Mouse (Mus musculus) ES-Bruce4 (cell line): ENCODE data around the gene Gm26920. TPM values are rescaled to one million over a fixed set of nuclear protein-coding genes. Genes with fewer than 3 reads are reported as not detected.

Experiments used
- H3K27ac ChIP-seq: 2 replicates; pipeline ENCODE4 v1.5.1; 2012; ENCODE audit warnings: low read length, inconsistent platforms; ENCODE audit not compliant: insufficient read depth
- H3K27me3 ChIP-seq: 2 replicates; pipeline ENCODE4 v1.6.1; 2012; ENCODE audit warnings: mild to moderate bottlenecking, low read length, inconsistent platforms; ENCODE audit not compliant: control insufficient read depth, poor library complexity, insufficient read depth, severe bottlenecking
- H3K36me3 ChIP-seq: 2 replicates; pipeline ENCODE4 v1.6.1; 2012; ENCODE audit warnings: inconsistent platforms, mild to moderate bottlenecking, low read length, moderate library complexity; ENCODE audit not compliant: control insufficient read depth, poor library complexity, insufficient read depth, severe bottlenecking
- H3K4me1 ChIP-seq: one replicate; pipeline ENCODE4 v1.8.1; 2011; ENCODE audit warnings: low read length; ENCODE audit not compliant: control insufficient read depth, insufficient read depth
- H3K4me3 ChIP-seq: 2 replicates; pipeline ENCODE4 v1.5.1; 2011; ENCODE audit warnings: low read depth, mild to moderate bottlenecking, low read length
- H3K9ac ChIP-seq: 2 replicates; pipeline ENCODE4 v1.6.1; 2012; ENCODE audit warnings: low read depth, mild to moderate bottlenecking, inconsistent platforms; ENCODE audit not compliant: poor library complexity, severe bottlenecking
- H3K9me3 ChIP-seq: replicated peaks from 2 replicates; pipeline ENCODE4 v1.6.1; 2012; ENCODE audit warnings: mild to moderate bottlenecking, low read length, inconsistent platforms; ENCODE audit not compliant: control insufficient read depth, poor library complexity, insufficient read depth, severe bottlenecking
- CTCF ChIP-seq: IDR thresholded peaks from one replicate; pipeline ENCODE4 v1.8.1; 2011; ENCODE audit warnings: low read depth, low read length
- EP300 ChIP-seq: IDR thresholded peaks from 2 replicates; pipeline ENCODE4 v1.6.1; 2011; ENCODE audit warnings: low read depth, low read length; ENCODE audit not compliant: insufficient read depth
- POLR2A ChIP-seq: IDR thresholded peaks from one replicate; pipeline ENCODE4 v1.8.1; 2011; ENCODE audit warnings: low read length; ENCODE audit not compliant: insufficient read depth
- polyA plus RNA-seq: library from polyadenylated mRNA; stranded (reverse); fragments of >200 nt; gene quantifications from 2 replicates; pipeline ENCODE4 v1.2.4, GENCODE M21; 2011; ENCODE audit warnings: low read depth; ENCODE audit not compliant: missing spikeins, insufficient read depth, insufficient read length

Gene Gm26920
- not detected in 2 replicates for polyA plus RNA-seq

DNA sequence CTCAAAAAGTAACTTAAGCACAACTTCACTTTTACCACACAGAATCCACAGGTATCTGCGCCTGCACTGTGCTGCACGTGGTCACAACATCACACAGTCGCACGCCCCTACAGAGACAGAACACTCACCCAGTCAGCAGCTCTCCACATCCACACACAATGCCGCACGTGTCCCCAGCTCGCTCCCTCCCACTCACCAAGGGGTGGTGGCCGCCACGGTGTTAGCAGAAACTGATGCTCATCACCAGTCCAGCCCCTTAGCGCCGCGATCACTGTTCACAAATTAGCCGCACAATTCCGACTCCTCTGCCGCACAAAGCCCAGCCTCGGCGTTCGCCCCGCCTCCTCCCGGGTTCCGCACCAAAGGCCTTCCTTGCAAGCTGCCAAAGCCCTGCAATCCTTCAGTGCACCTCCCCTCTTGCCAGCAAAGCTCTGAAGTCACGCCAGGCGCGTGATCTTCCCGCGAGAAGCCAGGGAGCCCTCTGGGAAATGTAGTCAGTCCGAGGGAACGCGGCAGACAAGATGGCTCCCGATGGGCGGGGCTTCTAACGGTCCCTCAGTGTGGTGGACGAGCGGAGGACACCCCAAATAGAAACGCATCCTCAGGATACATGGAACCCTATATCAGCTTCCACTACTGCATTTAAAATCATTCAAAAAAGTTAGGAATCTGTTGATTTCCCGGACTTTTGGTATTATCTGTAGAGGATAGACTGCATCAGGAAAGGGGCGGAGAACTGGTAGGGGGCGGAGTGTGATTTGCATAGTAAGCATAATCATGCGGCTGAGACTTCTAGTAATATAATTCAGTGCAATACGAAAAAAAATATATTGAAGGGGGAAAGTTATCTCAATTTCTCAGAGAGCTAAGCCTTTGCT, at the start of gene Gm26920, which contains the start of gene Zfp566:
Gene Gm26920, minus strand, starts transcription at position 319 of the 878 bp plus-strand sequence.
Gene Zfp566, minus strand, starts transcription at position 436 of the 878 bp plus-strand sequence.
- Histone ChIP-seq H3K9ac (peak within 1 kb of the TSS; percentile 48), H3K4me3 (peak within 1 kb of the TSS; percentile 85), H3K36me3 (peaks cover 12% of the 10 kb centered on the region), H3K9me3 (no peaks in the 10 kb centered on the region), H3K4me1 (peaks cover 3% of the 10 kb centered on the region), H3K27ac (peak within 1 kb of the TSS; percentile 93), H3K27me3 (no peaks in the 10 kb centered on the region)
- TF ChIP-seq EP300 (no peak), CTCF (no peak), POLR2A (no peak)

DNA sequence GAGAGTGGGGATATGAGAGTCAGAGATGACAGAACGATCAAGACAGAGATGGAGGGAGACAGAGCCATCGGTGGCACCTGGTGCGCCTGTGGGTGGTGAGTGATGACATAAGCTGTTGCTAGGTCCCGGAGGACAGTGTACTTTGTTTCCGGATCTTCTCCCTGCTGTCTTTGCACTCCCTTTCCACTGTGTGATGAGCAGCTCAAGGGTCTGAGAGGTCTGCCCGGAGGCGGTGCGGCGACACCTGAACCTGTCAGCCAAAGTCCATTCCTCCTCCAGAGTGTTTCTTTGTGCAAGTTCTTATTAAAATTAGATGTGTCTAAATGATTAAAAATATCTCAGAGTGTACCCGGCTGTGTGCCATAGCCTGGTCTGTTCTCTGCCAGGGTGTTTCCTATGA, 46.6 kb upstream of the Gm26920 start:
- Histone ChIP-seq H3K9me3 (no peaks in the 10 kb centered on the region), H3K36me3 (peaks cover 12% of the 10 kb centered on the region), H3K4me3 (no peak overlapping the region), H3K9ac (no peak overlapping the region), H3K27ac (no peak overlapping the region), H3K27me3 (no peaks in the 10 kb centered on the region), H3K4me1 (no peaks in the 10 kb centered on the region)
- TF ChIP-seq POLR2A (no peak), EP300 (no peak), CTCF (no peak)

DNA sequence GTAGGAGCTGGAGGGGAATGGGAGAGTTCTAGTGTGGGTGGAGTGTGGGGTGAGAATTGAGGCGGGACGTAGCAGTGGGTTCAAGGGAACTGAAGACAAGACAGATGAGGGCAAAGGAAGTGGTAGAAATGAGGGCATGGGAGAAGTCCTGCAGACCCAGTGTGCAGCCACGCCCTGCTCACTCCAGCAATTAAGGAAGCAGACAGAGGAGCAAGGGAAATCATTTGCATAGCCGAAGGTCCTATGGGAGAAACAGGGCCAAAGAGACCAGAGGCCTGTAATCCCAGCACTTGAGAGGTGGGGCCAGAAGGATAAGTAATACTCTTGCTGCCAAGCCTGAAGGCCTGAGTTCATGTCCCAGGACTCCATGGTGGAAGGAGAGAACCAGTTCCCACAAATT, 42.2 kb upstream of the Gm26920 start:
- Histone ChIP-seq H3K36me3 (peaks cover 14% of the 10 kb centered on the region), H3K4me1 (no peaks in the 10 kb centered on the region), H3K4me3 (no peak overlapping the region), H3K27ac (no peak overlapping the region), H3K9ac (no peak overlapping the region), H3K9me3 (no peaks in the 10 kb centered on the region), H3K27me3 (no peaks in the 10 kb centered on the region)
- TF ChIP-seq EP300 (no peak), CTCF (no peak), POLR2A (no peak)

DNA sequence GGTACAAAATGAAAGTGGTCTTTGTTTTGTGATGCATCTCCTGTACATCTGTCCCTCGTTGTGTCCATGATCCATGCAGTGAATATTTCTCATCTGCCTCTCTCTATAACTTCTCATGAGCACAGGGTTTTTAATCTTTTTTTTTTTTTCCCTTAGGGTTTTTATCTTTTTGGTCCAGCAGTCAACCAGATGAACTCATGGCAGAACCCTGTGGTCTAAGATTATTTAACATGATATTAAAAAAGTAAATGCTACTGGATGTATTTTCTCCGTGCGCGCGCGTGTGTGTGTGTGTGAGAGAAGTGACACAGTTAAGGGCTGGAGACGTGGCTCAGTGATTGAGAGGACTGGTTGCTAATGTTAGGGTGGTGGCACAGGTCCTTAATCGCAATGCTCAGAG, 39.7 kb upstream of the Gm26920 start:
- peaks cover 14% of the 10 kb centered on the region for H3K36me3 ChIP-seq
- no peaks in the 10 kb centered on the region for H3K9me3 ChIP-seq
- no peak overlapping the region for H3K4me3 ChIP-seq
- TF ChIP-seq CTCF, result no peak
- no peak for TF ChIP-seq POLR2A
- TF ChIP-seq EP300, result no peak
- H3K4me1 ChIP-seq, result no peaks in the 10 kb centered on the region
- H3K27me3 ChIP-seq, result no peaks in the 10 kb centered on the region
- no peak overlapping the region for H3K27ac ChIP-seq
- H3K9ac ChIP-seq, result no peak overlapping the region

DNA sequence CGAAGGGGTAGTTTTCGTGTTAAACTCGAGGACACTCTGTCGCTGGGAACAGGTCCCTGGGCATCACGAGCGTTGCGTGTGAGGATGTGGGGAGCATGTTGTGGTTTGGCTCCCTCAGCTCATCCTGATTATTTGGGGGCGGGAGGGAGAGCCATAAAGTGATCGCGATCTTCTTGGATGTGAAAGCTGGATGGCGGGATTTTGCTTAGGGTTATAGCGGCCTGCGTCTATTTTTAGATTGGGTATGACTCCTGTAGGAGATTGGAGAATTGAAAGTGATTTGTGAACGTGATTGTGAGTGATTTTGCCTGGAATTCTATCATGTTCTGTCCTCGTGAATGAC, 31.9 kb upstream of the Gm26920 start:
- Histone ChIP-seq H3K27ac (0 out of 2 replicates have a peak overlapping the region, but pooled peaks have one; percentile 29), H3K9ac (peak overlapping the region; percentile 68), H3K9me3 (peaks cover 11% of the 10 kb centered on the region), H3K36me3 (no peaks in the 10 kb centered on the region), H3K4me1 (no peaks in the 10 kb centered on the region), H3K4me3 (peak overlapping the region; percentile 97), H3K27me3 (no peaks in the 10 kb centered on the region)
- no peak for TF ChIP-seq POLR2A
- TF ChIP-seq EP300, result no peak
- TF ChIP-seq CTCF, result no peak
